Mouse (Mus musculus) stomach, embryonic 15.5 days (tissue): ENCODE results near the gene Usp30. TPM values are rescaled to one million over a fixed set of nuclear protein-coding genes. Genes with fewer than 3 reads are reported as not detected.

ENCODE experiments used
- ATAC-seq: fragments of 200-750 bp; cut with Nextera tagmentation; 2 replicates; pipeline ENCODE4 v1.8.0; 2017; ENCODE audit warnings: low read depth, moderate number of reproducible peaks, moderate TSS enrichment; ENCODE audit not compliant: insufficient read depth, low FRiP score
- H3K27ac ChIP-seq: fragments of 300-500 bp; sonication (generic); 2 replicates; pipeline ENCODE4 v1.5.1; 2015; ENCODE audit warnings: mild to moderate bottlenecking, inconsistent platforms
- H3K27me3 ChIP-seq: fragments of 300-500 bp; sonication (generic); replicated peaks from 2 replicates; pipeline ENCODE4 v1.6.1; 2015; ENCODE audit warnings: inconsistent platforms
- H3K36me3 ChIP-seq: fragments of 300-500 bp; sonication (generic); 2 replicates; pipeline ENCODE4 v1.6.1; 2015; ENCODE audit warnings: inconsistent platforms
- H3K4me1 ChIP-seq: fragments of 300-500 bp; sonication (generic); 2 replicates; pipeline ENCODE4 v1.6.1; 2015; ENCODE audit warnings: inconsistent platforms
- H3K4me2 ChIP-seq: fragments of 300-500 bp; sonication (generic); 2 replicates; pipeline ENCODE4 v1.6.1; 2015; ENCODE audit warnings: mild to moderate bottlenecking, inconsistent platforms
- H3K4me3 ChIP-seq: fragments of 300-500 bp; sonication (generic); replicated peaks from 2 replicates; pipeline ENCODE4 v1.5.1; 2015; ENCODE audit warnings: inconsistent platforms
- H3K9ac ChIP-seq: fragments of 300-500 bp; sonication (generic); 2 replicates; pipeline ENCODE4 v1.6.1; 2015; ENCODE audit warnings: inconsistent platforms
- H3K9me3 ChIP-seq: fragments of 300-500 bp; sonication (generic); 2 replicates; pipeline ENCODE4 v1.6.1; 2016; ENCODE audit warnings: inconsistent platforms
- WGBS: fragments of 180-500 bp; shearing (Covaris S2); methylation state at CpG from one replicate; pipeline ENCODE4 v1.1.7; 2015; 5-methylcytosine and 5-hydroxymethylcytosine counted together
- polyA plus RNA-seq: library from polyadenylated mRNA; unstranded; fragments of >200 nt; fragmentation: Nextera tagmentation; extraction: Ambion mirVana; gene quantifications from 2 replicates; pipeline ENCODE4 v1.2.1, GENCODE M21; 2015

The Usp30 gene
- polyA plus RNA-seq, 1 experiment from 2014 or later = 8.3 TPM

DNA sequence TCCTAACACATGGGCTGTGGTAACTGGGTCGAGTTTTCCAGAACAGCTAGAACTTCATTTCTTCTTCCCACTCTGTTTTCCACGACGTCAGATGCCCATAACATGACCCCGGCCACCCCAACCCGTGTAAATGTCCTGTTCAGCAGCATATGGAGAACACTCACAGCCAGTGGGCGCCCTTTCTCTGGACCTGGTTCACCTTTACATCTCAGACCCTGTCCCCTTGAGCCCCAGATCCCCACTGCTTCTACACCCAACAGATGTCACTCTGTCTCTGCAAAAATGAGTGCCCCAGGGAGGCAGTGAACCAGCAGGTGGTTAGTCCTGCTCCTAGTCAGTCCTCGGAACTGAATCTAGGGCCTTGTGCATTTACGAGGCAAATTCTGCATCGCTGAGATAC, 2.7 kb downstream of the Usp30 start:
- no peaks in the 10 kb centered on the region for H3K27me3 ChIP-seq
- H3K36me3 ChIP-seq = no peaks in the 10 kb centered on the region
- H3K9ac ChIP-seq = no peak overlapping the region
- 71% methylated on average over 9 of the region's 9 CpGs for WGBS
- H3K4me2 ChIP-seq = no peak overlapping the region
- H3K4me3 ChIP-seq = no peak overlapping the region
- ATAC-seq = no peak
- no peak overlapping the region for H3K27ac ChIP-seq
- H3K4me1 ChIP-seq = no peaks in the 10 kb centered on the region
- H3K9me3 ChIP-seq = no peaks in the 10 kb centered on the region

DNA sequence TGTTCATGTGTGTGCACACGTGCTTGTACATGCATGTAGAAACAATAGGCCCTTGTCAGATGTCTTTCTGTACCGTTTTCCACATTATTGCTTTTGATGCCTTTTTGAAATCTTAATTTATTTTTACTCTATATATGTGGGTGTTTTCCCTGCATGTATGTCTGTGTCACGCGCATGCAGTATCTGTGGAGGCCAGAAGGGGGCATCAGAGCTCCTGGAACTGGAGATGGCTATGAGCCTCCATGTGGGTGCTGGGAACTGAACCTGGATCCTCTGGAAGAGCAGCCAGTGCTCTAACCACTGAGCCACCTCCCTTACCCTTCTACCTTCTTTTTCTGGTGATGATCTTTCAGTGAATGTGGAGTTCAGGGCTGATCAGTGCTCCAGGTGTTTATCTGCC, 5.6 kb downstream of the Usp30 start:
- no peak overlapping the region for H3K27ac ChIP-seq
- H3K4me2 ChIP-seq = no peak overlapping the region
- H3K9ac ChIP-seq = no peak overlapping the region
- WGBS = 91% methylated on average over 4 of the region's 4 CpGs
- no peaks in the 10 kb centered on the region for H3K9me3 ChIP-seq
- no peak for ATAC-seq
- no peaks in the 10 kb centered on the region for H3K36me3 ChIP-seq
- H3K4me1 ChIP-seq = no peaks in the 10 kb centered on the region
- H3K27me3 ChIP-seq = no peaks in the 10 kb centered on the region
- H3K4me3 ChIP-seq = no peak overlapping the region

DNA sequence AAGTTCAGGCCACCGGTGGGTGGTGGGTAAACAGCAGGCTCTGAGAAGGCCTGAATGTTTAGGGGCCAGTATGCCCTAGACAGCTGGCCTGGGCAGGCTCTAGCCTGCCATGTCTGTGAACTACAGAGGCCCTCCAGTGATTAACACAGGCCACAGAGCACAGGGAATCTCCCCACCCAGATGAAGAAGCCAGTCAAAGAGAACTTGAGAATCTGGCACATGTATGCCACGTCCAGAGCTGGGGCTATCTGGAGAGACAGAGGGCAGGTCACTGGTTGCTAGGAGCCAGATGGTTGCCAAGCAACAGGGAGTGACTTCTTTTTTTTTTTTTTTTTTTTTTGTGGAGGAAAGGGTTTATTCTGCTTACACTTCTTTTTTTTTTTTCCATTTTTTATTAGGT, 7.0 kb downstream of the Usp30 start:
- H3K4me2 ChIP-seq = no peak overlapping the region
- no peak overlapping the region for H3K4me3 ChIP-seq
- H3K4me1 ChIP-seq = no peaks in the 10 kb centered on the region
- no peak overlapping the region for H3K9ac ChIP-seq
- no peak overlapping the region for H3K27ac ChIP-seq
- H3K27me3 ChIP-seq = no peaks in the 10 kb centered on the region
- ATAC-seq = no peak
- H3K9me3 ChIP-seq = no peaks in the 10 kb centered on the region
- no peaks in the 10 kb centered on the region for H3K36me3 ChIP-seq
- WGBS = 45% methylated on average over 2 of the region's 2 CpGs

GRCm38 (mm10) chr5:114077009-114077408, 11.7 kb downstream of the Usp30 start:
- H3K27ac ChIP-seq = no peak overlapping the region
- no peaks in the 10 kb centered on the region for H3K4me1 ChIP-seq
- no peaks in the 10 kb centered on the region for H3K9me3 ChIP-seq
- H3K4me3 ChIP-seq = no peak overlapping the region
- no peak overlapping the region for H3K9ac ChIP-seq
- 68% methylated on average over 8 of the region's 8 CpGs for WGBS
- no peak for ATAC-seq
- H3K4me2 ChIP-seq = no peak overlapping the region
- no peaks in the 10 kb centered on the region for H3K36me3 ChIP-seq
- no peaks in the 10 kb centered on the region for H3K27me3 ChIP-seq

DNA sequence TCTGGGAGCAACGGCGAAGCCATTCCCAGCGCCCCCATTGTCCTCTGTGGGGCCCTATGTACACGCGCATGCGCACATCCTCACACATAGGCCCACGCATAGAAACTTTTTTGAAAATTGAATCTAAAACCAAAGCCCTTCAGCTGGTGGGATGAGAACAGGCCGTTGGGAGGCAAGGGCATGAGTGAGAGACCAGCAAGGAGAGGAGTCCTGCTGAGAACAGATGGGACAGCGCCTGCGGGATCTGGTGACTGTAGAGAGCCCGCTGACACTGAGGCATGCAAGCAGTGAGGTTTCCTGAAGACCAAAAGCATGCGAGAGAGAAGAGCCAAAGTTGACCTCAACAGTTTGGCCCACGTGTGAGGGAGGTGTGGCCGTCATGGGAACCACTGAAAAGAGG, 20.2 kb downstream of the Usp30 start:
- Histone ChIP-seq H3K9me3 (no peaks in the 10 kb centered on the region), H3K4me1 (no peaks in the 10 kb centered on the region), H3K9ac (no peak overlapping the region), H3K27ac (no peak overlapping the region), H3K4me3 (no peak overlapping the region), H3K36me3 (no peaks in the 10 kb centered on the region), H3K27me3 (no peaks in the 10 kb centered on the region; the same call in 1 of the 2 replicates), H3K4me2 (no peak overlapping the region)
- 75% methylated on average over 14 of the region's 14 CpGs for WGBS
- no peak for ATAC-seq

DNA sequence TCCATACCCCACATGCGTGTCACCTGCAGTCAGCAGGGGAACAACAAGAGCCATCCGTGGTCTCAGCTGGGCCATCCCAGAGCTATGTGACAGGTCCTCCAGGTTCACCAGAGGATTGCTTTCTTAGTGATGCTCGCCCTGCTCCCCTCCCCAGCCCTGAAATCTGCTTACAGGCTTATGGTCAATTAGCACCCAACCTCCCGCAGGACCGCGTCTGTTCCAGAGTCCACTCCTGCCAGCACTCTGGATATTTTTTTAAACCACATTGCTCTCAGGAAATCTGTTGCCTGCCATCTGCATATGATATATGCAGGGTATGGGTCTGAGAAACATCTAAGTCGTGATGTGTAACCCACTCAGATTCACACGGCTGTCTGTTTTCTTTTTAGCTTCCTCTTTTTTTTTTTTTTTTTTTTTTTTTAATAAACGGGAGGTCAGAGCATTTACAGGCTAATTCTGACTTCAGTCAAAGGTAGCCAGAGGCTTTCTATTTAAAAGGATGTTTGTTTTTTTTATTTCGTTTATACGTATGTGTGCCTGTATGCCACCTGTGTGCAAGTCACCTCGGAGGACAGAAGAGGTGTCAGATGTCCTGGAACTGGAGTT, 22.7 kb downstream of the Usp30 start:
- Histone ChIP-seq H3K27me3 (no peaks in the 10 kb centered on the region; the same call in 1 of the 2 replicates), H3K9ac (no peak overlapping the region), H3K4me3 (no peak overlapping the region), H3K4me2 (no peak overlapping the region), H3K9me3 (no peaks in the 10 kb centered on the region), H3K27ac (no peak overlapping the region), H3K4me1 (peaks cover 8% of the 10 kb centered on the region; the same call in 1 of the 2 replicates), H3K36me3 (no peaks in the 10 kb centered on the region)
- no peak for ATAC-seq
- 66% methylated on average over 12 of the region's 12 CpGs for WGBS

DNA sequence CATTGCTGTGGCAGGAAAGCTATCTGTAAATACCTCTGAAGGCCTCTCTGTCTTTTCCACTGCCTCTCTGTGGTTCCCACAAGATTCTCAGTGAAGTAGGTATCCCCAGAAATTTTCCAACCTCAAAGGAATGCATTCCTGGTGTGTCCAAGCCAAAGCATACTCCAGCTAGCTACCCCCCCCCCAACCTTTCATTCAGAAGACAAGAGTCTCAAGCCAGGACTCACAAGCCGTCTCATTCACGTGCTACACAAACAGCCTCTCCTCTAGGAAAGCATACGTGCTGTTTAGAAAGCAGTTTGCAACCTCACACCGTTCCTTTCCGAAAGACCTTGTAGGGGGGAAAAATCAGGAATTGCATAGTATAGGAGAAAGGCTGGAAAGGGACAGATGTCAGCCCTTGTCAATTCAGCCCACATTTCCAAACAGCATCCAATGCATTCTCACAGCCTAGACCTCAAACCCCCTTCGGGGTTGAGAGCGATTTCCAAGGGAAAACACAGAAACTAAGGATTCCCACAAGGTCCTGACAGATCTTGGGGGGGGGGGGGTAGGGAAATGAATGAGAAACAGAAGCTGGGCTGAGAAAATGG, 25.3 kb downstream of the Usp30 start:
- Histone ChIP-seq H3K27me3 (no peaks in the 10 kb centered on the region; the same call in 1 of the 2 replicates), H3K4me3 (no peak overlapping the region), H3K4me1 (peaks cover 8% of the 10 kb centered on the region; the same call in 1 of the 2 replicates), H3K9me3 (no peaks in the 10 kb centered on the region), H3K27ac (no peak overlapping the region), H3K4me2 (0 out of 2 replicates have a peak overlapping the region, but pooled peaks have one; percentile 54), H3K9ac (no peak overlapping the region), H3K36me3 (no peaks in the 10 kb centered on the region)
- ATAC-seq = no peak
- 20% methylated on average over 7 of the region's 7 CpGs for WGBS

DNA sequence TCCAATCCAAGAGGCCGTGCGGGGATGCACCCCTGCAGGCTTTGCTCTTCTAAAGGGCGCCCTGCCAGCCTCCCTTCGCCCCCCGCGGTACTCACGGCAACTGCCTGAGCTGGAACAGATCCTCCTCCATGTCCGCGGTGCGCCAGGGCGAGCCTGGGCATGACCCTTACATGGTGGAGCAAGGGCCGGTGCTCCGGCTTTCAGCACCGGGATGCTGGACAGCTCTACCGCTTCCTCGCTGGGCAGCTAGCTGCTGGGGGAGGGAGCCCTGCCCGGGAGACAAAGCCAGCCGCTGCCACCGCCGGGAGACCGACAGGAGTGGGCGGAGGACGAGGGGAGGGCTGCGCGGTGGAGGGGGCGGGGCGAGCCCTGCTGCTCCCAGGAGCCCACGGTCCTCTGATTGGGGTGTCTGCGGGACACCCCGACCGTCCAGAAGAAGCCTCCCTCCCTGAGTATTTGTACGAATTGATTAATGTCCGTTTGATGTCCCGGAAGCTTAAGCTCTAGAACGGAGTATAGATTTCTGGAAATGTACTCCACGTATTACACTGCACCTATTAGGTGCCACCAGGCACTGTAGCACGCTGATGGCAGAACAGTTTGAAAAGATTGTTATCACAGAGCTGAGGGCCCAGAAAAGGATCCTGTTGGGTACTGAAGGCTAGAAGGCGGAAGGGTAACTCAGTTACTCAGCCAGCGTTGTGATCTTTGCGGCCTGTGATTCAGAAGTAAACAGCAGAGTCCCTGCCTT, 26.0 kb downstream of the Usp30 start, which contains the start of gene Svop:
Gene Svop (minus strand): TSS at position 514 of the 751 bp plus-strand sequence.
- H3K9ac ChIP-seq = no peak within 1 kb of the TSS
- H3K9me3 ChIP-seq = no peaks in the 10 kb centered on the region
- peak within 1 kb of the TSS; percentile 22 for H3K4me3 ChIP-seq
- peak; percentile 31; the same call in 1 of the 2 replicates for ATAC-seq
- WGBS = 2% methylated on average over 40 of the region's 40 CpGs
- H3K36me3 ChIP-seq = no peaks in the 10 kb centered on the region
- H3K27me3 ChIP-seq = no peaks in the 10 kb centered on the region; the same call in 1 of the 2 replicates
- H3K4me2 ChIP-seq = peak within 1 kb of the TSS; percentile 54
- no peak within 1 kb of the TSS for H3K27ac ChIP-seq
- H3K4me1 ChIP-seq = peaks cover 8% of the 10 kb centered on the region; the same call in 1 of the 2 replicates

DNA sequence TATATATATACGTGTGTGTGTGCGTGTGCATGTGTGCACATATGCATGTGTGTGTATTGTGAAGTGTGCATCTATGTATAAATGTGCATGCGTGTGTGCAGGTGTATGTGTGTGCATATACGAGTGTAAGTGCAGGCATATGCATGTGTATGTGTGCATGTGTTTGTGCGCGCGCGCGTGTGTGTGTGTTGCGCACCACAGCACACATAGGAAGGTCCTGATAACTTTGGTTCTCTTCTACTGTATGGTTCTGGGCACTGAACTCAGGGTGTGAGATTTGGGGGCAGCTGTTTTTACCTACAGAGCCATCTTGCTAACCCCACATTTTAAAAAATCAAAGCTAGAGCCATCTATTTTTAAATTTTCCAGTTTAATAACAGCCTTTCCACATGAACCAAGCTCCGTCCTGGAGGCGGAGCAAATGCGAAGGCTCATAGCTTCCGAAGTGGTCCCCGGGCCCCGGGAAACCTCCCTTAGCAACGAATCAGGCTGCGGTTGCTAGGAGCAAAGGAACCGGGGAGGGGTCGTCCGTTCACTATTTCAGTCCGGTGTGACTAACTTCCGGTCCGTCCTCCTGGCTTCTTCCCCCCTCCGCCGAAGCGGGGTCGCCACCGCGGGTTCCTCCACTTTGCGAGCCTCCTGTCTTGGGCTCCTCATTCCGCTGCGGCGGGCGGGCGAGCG, 34.6 kb downstream of the Usp30 start:
- peak overlapping the region; percentile 59 for H3K27ac ChIP-seq

GRCm38 (mm10) chr5:114100390-114101099, 35.3 kb downstream of the Usp30 start:
- Histone ChIP-seq H3K9me3 (no peaks in the 10 kb centered on the region), H3K4me3 (peak overlapping the region; percentile 95), H3K27me3 (no peaks in the 10 kb centered on the region), H3K9ac (peak overlapping the region; percentile 91), H3K4me2 (peak overlapping the region; percentile 96), H3K27ac (peak overlapping the region; percentile 59), H3K4me1 (peaks cover 13% of the 10 kb centered on the region), H3K36me3 (peaks cover 7% of the 10 kb centered on the region)
- ATAC-seq = peak; percentile 72; the same call in 1 of the 2 replicates
- 2% methylated on average over 60 of the region's 64 CpGs for WGBS

More for the DNA sequence above, 34.6 kb downstream of the Usp30 start:
- WGBS = 7% methylated on average over 37 of the region's 37 CpGs
- peak overlapping the region; percentile 95 for H3K4me3 ChIP-seq
- no peaks in the 10 kb centered on the region for H3K27me3 ChIP-seq
- H3K9ac ChIP-seq = peak overlapping the region; percentile 91
- peak; percentile 90 for ATAC-seq
- H3K4me1 ChIP-seq = peaks cover 13% of the 10 kb centered on the region
- H3K36me3 ChIP-seq = no peaks in the 10 kb centered on the region
- H3K4me2 ChIP-seq = peak overlapping the region; percentile 96
- no peaks in the 10 kb centered on the region for H3K9me3 ChIP-seq

GRCm38 (mm10) chr5:114101873-114102272, 36.6 kb downstream of the Usp30 start:
- peaks cover 14% of the 10 kb centered on the region for H3K36me3 ChIP-seq
- WGBS = 83% methylated on average over 4 of the region's 4 CpGs
- no peak overlapping the region for H3K4me2 ChIP-seq
- peaks cover 13% of the 10 kb centered on the region for H3K4me1 ChIP-seq
- no peak overlapping the region for H3K27ac ChIP-seq
- H3K9me3 ChIP-seq = no peaks in the 10 kb centered on the region
- no peaks in the 10 kb centered on the region for H3K27me3 ChIP-seq
- H3K9ac ChIP-seq = no peak overlapping the region
- no peak overlapping the region for H3K4me3 ChIP-seq
- ATAC-seq = no peak
